Mouse (Mus musculus): Measurements from ENCODE around the gene Gm20865.
"Not testable (repeated sequence)": the region's sequence is repeated elsewhere in the genome, so short reads cannot be mapped to it uniquely, and the experiment has no call there.

Gene Gm20865

GRCm38 (mm10) chrY:21241275-21241674 is at the start of gene Gm20865:
Gene Gm20865 (plus strand): TSS chrY:21241575.
- not testable (repeated sequence) for DNase-seq

Measured in kidney, postnatal 36 days (tissue).